ENCODE assay signal across 8 mouse cellular contexts in the genomic region with DNA sequence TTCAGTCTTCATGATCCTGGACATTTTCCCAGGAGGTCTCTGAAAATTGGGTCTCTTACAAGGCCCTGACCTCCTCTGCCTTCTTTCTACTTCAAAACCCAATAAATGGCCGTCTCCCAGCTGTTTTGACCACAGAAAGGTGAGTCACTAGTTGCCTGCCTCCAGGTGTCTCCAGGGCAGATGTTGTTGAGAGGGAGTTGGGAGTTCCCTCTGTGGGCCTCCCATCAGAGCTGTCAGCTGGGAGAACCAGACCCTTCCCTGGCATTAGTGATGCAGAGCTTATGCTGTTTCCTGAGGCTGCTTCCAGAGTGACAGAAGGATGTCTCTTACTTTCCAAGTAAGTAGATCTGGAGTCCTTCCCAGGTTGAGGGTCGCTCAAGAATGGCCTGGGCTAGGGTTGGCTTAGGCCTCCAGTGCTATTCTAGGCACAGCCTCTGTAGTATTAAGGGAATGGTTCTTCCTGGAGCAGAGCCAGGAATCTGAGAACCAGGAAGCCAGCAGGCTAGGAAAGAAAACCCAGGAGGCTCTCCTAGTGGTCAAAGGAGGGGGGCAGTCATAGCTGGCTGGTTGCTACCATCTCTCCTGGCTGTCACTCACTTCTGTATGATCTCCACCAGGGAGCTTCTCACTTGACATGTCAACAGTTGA. TPM values are rescaled to one million over a fixed set of nuclear protein-coding genes. Genes with fewer than 3 reads are reported as not detected.
DNase-seq lines count a peak whose midpoint lies in the region; ATAC-seq and TF ChIP-seq lines count a peak whose summit lies in the region.

No protein-coding gene starts in this region.

- H3K36me3 ChIP-seq in embryonic facial prominence, embryonic 15.5 days, result 0 out of 2 replicates have a peak, but pooled peaks cover 1% of the 10 kb centered on the region
- peaks cover 29% of the 10 kb centered on the region for H3K36me3 ChIP-seq in heart, embryonic 15.5 days
- no peaks in the 10 kb centered on the region for H3K36me3 ChIP-seq in kidney, postnatal 0 days (ENCODE audit: insufficient read depth, low read length)
- H3K36me3 ChIP-seq in midbrain, embryonic 11.5 days (ENCODE audit: control insufficient read depth, insufficient read depth, low read length), result no peaks in the 10 kb centered on the region

- 64% methylated on average over 2 of the region's 2 CpGs for WGBS in embryonic facial prominence, embryonic 15.5 days
- WGBS in heart, embryonic 15.5 days, result 38% methylated on average over 2 of the region's 2 CpGs
- WGBS in kidney, postnatal 0 days, result 73% methylated on average over 2 of the region's 2 CpGs
- WGBS in midbrain, embryonic 11.5 days, result 86% methylated on average over 2 of the region's 2 CpGs

- peak overlapping the region; percentile 96 for H3K27ac ChIP-seq in embryonic facial prominence, embryonic 15.5 days (replicated peaks)
- H3K27ac ChIP-seq in heart, embryonic 15.5 days, result peak overlapping the region; percentile 98
- peak overlapping the region; percentile 99 for H3K27ac ChIP-seq in kidney, postnatal 0 days
- H3K27ac ChIP-seq in midbrain, embryonic 11.5 days (ENCODE audit: low read depth, low read length), result no peak overlapping the region

- H3K27me3 ChIP-seq in embryonic facial prominence, embryonic 15.5 days, result peaks cover 11% of the 10 kb centered on the region
- H3K27me3 ChIP-seq in heart, embryonic 15.5 days, result peaks cover 5% of the 10 kb centered on the region; the same call in 1 of the 2 replicates
- H3K27me3 ChIP-seq in kidney, postnatal 0 days (ENCODE audit: insufficient read depth, low read length), result no peaks in the 10 kb centered on the region
- peaks cover 8% of the 10 kb centered on the region; the same call in 1 of the 2 replicates for H3K27me3 ChIP-seq in midbrain, embryonic 11.5 days (ENCODE audit: control insufficient read depth, insufficient read depth, low read length)

- ATAC-seq in embryonic facial prominence, embryonic 15.5 days (ENCODE audit: insufficient number of reproducible peaks, low FRiP score, low TSS enrichment, low read depth), result no peak
- peak; percentile 27; the same call in 1 of the 2 replicates for ATAC-seq in heart, embryonic 15.5 days (replicated peaks; ENCODE audit: insufficient number of reproducible peaks, insufficient read depth, low FRiP score, low read depth)
- ATAC-seq in kidney, postnatal 0 days (replicated peaks; ENCODE audit: low FRiP score, low read depth), result no peak
- ATAC-seq in midbrain, embryonic 11.5 days (ENCODE audit: low FRiP score), result no peak
- ATAC-seq in activated CD4-positive, CD25-positive, alpha-beta regulatory T cell, adult 4 months, result no peak

- no peaks in the 10 kb centered on the region for H3K9me3 ChIP-seq in embryonic facial prominence, embryonic 15.5 days (replicated peaks)
- H3K9me3 ChIP-seq in heart, embryonic 15.5 days (replicated peaks), result no peaks in the 10 kb centered on the region
- no peaks in the 10 kb centered on the region for H3K9me3 ChIP-seq in kidney, postnatal 0 days (replicated peaks; ENCODE audit: low read length)
- H3K9me3 ChIP-seq in midbrain, embryonic 11.5 days (ENCODE audit: control insufficient read depth, low read length), result no peaks in the 10 kb centered on the region

- H3K9ac ChIP-seq in embryonic facial prominence, embryonic 15.5 days, result no peak overlapping the region
- H3K9ac ChIP-seq in heart, embryonic 15.5 days, result peak overlapping the region; percentile 89
- peak overlapping the region; percentile 97; the same call in 1 of the 2 replicates for H3K9ac ChIP-seq in kidney, postnatal 0 days (ENCODE audit: low read depth, low read length)
- H3K9ac ChIP-seq in midbrain, embryonic 11.5 days (ENCODE audit: low read length), result no peak overlapping the region

- TF ChIP-seq CTCF in kidney, postnatal 0 days (IDR thresholded peaks at IDR 0.05; ENCODE audit: low read depth), result peak; percentile 19; the same call in 1 of the 2 replicates

- peak overlapping the region; percentile 80; the same call in 1 of the 2 replicates for H3K4me3 ChIP-seq in embryonic facial prominence, embryonic 15.5 days (replicated peaks)
- peak overlapping the region; percentile 75 for H3K4me3 ChIP-seq in heart, embryonic 15.5 days
- H3K4me3 ChIP-seq in kidney, postnatal 0 days (replicated peaks; ENCODE audit: low read depth, low read length), result no peak overlapping the region; the same call in 1 of the 2 replicates
- H3K4me3 ChIP-seq in midbrain, embryonic 11.5 days (ENCODE audit: low read depth, low read length), result peak overlapping the region; percentile 81

- peak overlapping the region; percentile 85 for H3K4me2 ChIP-seq in embryonic facial prominence, embryonic 15.5 days (replicated peaks)
- H3K4me2 ChIP-seq in heart, embryonic 15.5 days, result peak overlapping the region; percentile 83
- H3K4me2 ChIP-seq in kidney, postnatal 0 days (ENCODE audit: low read length), result peak overlapping the region; percentile 87
- peak overlapping the region; percentile 67 for H3K4me2 ChIP-seq in midbrain, embryonic 11.5 days

- H3K4me1 ChIP-seq in embryonic facial prominence, embryonic 15.5 days, result peaks cover 41% of the 10 kb centered on the region
- peaks cover 52% of the 10 kb centered on the region for H3K4me1 ChIP-seq in heart, embryonic 15.5 days (replicated peaks)
- H3K4me1 ChIP-seq in kidney, postnatal 0 days (replicated peaks; ENCODE audit: insufficient read depth, low read length), result peaks cover 18% of the 10 kb centered on the region
- peaks cover 20% of the 10 kb centered on the region for H3K4me1 ChIP-seq in midbrain, embryonic 11.5 days (ENCODE audit: control insufficient read depth, insufficient read depth, low read length)

- DNase-seq in right cerebral cortex, postnatal 4 days, result peak; percentile 17
- DNase-seq in right cerebral cortex, postnatal 14 days, result no peak
- peak; percentile 25 for DNase-seq in kidney, postnatal 0 days (ENCODE audit: low spot score)
- DNase-seq in midbrain, embryonic 11.5 days (ENCODE audit: low spot score, missing footprints), result no peak
- DNase-seq in spleen, adult 18-20 months, result no peak

RNA-seq across cellular contexts. Expression of gene Trp53inp2, which starts 2.1 kb away (rescaled TPM):
- 22.8 and 26.0 TPM in 2 replicates for polyA plus RNA-seq in embryonic facial prominence, embryonic 15.5 days (2015; fragmentation: Nextera tagmentation; extraction: Ambion mirVana)
- 103 and 116 TPM in 2 replicates for polyA plus RNA-seq in heart, embryonic 15.5 days (2015; fragmentation: Nextera tagmentation; extraction: Ambion mirVana)
- 35.9 and 38.1 TPM in 2 replicates for polyA plus RNA-seq in kidney, postnatal 0 days (2015; fragmentation: Nextera tagmentation; extraction: Ambion mirVana)
- 63.4 and 63.9 TPM in 2 replicates for polyA plus RNA-seq in midbrain, embryonic 11.5 days (2014; fragmentation: Nextera tagmentation; extraction: Ambion mirVana)
- polyA plus RNA-seq in activated CD4-positive, CD25-positive, alpha-beta regulatory T cell, adult 4 months (2017; shearing (Covaris generic)), result 1 to 10 TPM in 1 of 2 experiments, under 1 TPM in 1; 0.78 to 1.7 TPM

RNA-seq across cellular contexts. Expression of gene Pigu, which starts 25.7 kb away (rescaled TPM):
- polyA plus RNA-seq in embryonic facial prominence, embryonic 15.5 days (2015; fragmentation: Nextera tagmentation; extraction: Ambion mirVana), result 40.6 and 44.9 TPM in 2 replicates
- 45.4 and 53.5 TPM in 2 replicates for polyA plus RNA-seq in heart, embryonic 15.5 days (2015; fragmentation: Nextera tagmentation; extraction: Ambion mirVana)
- polyA plus RNA-seq in kidney, postnatal 0 days (2015; fragmentation: Nextera tagmentation; extraction: Ambion mirVana), result 51.9 and 55.5 TPM in 2 replicates
- 52.8 and 63.6 TPM in 2 replicates for polyA plus RNA-seq in midbrain, embryonic 11.5 days (2014; fragmentation: Nextera tagmentation; extraction: Ambion mirVana)
- polyA plus RNA-seq in activated CD4-positive, CD25-positive, alpha-beta regulatory T cell, adult 4 months (2017; shearing (Covaris generic)), result 10 to 100 TPM; 33.8 to 34.1 TPM

Comparison
In these comparisons a context has a peak if more than half of its experiments do, and no peak if none do; other contexts are left out.
1. DNase-seq: peak in right cerebral cortex, postnatal 4 days (single experiment) and kidney, postnatal 0 days (single experiment); none in right cerebral cortex, postnatal 14 days (single experiment), midbrain, embryonic 11.5 days (single experiment) and spleen, adult 18-20 months (0 of 2).
2. H3K9ac ChIP-seq: peak in heart, embryonic 15.5 days (single experiment) and kidney, postnatal 0 days (single experiment); none in embryonic facial prominence, embryonic 15.5 days (single experiment) and midbrain, embryonic 11.5 days (single experiment).
3. Peak in every context shown above with its lines, with median percentiles within 50 percentile points of each other: H3K4me2 ChIP-seq.